Comparison of ENCODE assay signal across 8 mouse cellular contexts in genomic region chr8:47370421-47371080, GRCm38 (mm10).
DNase-seq lines count a peak whose midpoint lies in the region; ATAC-seq and TF ChIP-seq lines count a peak whose summit lies in the region.
"Had no signal": no experiment of that assay in that cellular context is flagged by ENCODE, and none has a peak within 500 bp of the region (broad histone marks: within the 10 kb centered on the region; RNA-seq: fewer than 3 reads in every experiment).

No protein-coding gene starts in this region.

- no peak for TF ChIP-seq POLR2A in small intestine, adult 2 months (IDR thresholded peaks at IDR 0.05; ENCODE audit: low read depth, low read length)

- ATAC-seq in intestine, embryonic 14.5 days (replicated peaks; ENCODE audit: low FRiP score, low TSS enrichment, low read depth), result peak; percentile 70; the same call in 1 of the 2 replicates
- peak; percentile 81 for ATAC-seq in midbrain, embryonic 13.5 days

- DNase-seq in WW6 (ENCODE audit: low read depth, low spot score), result peak; percentile 65
- DNase-seq in cerebellum, postnatal 10 days, result peak; percentile 95 to 96
- peak; percentile 85 to 89 for DNase-seq in frontal cortex, postnatal 36 days (ENCODE audit: low spot score in 2 of 2)
- peak; percentile 88 for DNase-seq in intestine, embryonic 14.5 days (ENCODE audit: low spot score)
- DNase-seq in left cerebral cortex, postnatal 10 days (ENCODE audit: extremely low spot score in 1 of 2, low spot score in 2 of 2), result peak; percentile 82 to 88

- H3K4me1 ChIP-seq in intestine, embryonic 14.5 days (replicated peaks; ENCODE audit: control insufficient read depth, insufficient read depth, low read length), result no peaks in the 10 kb centered on the region
- H3K4me1 ChIP-seq in midbrain, embryonic 13.5 days (replicated peaks), result peaks cover 10% of the 10 kb centered on the region; the same call in 1 of the 2 replicates
- peaks cover 8% of the 10 kb centered on the region; the same call in 1 of the 2 replicates for H3K4me1 ChIP-seq in small intestine, adult 2 months (ENCODE audit: control insufficient read depth, insufficient read depth, insufficient read length, low read length)

- no peak overlapping the region for H3K27ac ChIP-seq in intestine, embryonic 14.5 days (ENCODE audit: low read depth)
- H3K27ac ChIP-seq in midbrain, embryonic 13.5 days, result no peak overlapping the region
- no peak overlapping the region for H3K27ac ChIP-seq in small intestine, adult 2 months (ENCODE audit: insufficient read depth, low read depth, low read length)
- H3K27ac ChIP-seq: stomach, embryonic 15.5 days had no signal

- TF ChIP-seq CTCF in small intestine, adult 2 months (IDR thresholded peaks at IDR 0.05; ENCODE audit: extremely low read depth, insufficient read length, insufficient replicate concordance, low read depth, low read length), result peak; percentile 93; the same call in 1 of the 2 replicates

- no peak overlapping the region for H3K4me3 ChIP-seq in intestine, embryonic 14.5 days (ENCODE audit: low read depth, low read length)
- H3K4me3 ChIP-seq in midbrain, embryonic 13.5 days (replicated peaks), result no peak overlapping the region
- H3K4me3 ChIP-seq in small intestine, adult 2 months (ENCODE audit: low read depth, low read length), result no peak overlapping the region
- H3K4me3 ChIP-seq: stomach, embryonic 15.5 days had no signal

- intact Hi-C loops in left cerebral cortex, postnatal 10 days (cut with DNase I), result loop anchor here (2.0 to 10.0 kb wide), 5 partner anchors 354 to 1128 kb away; partner anchors contain the start of gene Cenpu

- peaks cover 22% of the 10 kb centered on the region for H3K27me3 ChIP-seq in intestine, embryonic 14.5 days (replicated peaks; ENCODE audit: control insufficient read depth, insufficient read depth, low read length)
- no peaks in the 10 kb centered on the region for H3K27me3 ChIP-seq in midbrain, embryonic 13.5 days
- H3K27me3 ChIP-seq in small intestine, adult 2 months (ENCODE audit: control insufficient read depth, insufficient read depth, low read length), result no peaks in the 10 kb centered on the region
- H3K27me3 ChIP-seq: stomach, embryonic 15.5 days had no signal

- H3K4me2 ChIP-seq in intestine, embryonic 14.5 days (ENCODE audit: low read length), result no peak overlapping the region
- H3K4me2 ChIP-seq in midbrain, embryonic 13.5 days (replicated peaks), result no peak overlapping the region
- H3K4me2 ChIP-seq: stomach, embryonic 15.5 days had no signal

- 25% methylated on average over 15 of the region's 15 CpGs for WGBS in intestine, embryonic 14.5 days
- 28% methylated on average over 15 of the region's 15 CpGs for WGBS in midbrain, embryonic 13.5 days
- WGBS in small intestine, adult 2 months, result 21% methylated on average over 15 of the region's 15 CpGs

- no peaks in the 10 kb centered on the region for H3K36me3 ChIP-seq in intestine, embryonic 14.5 days (ENCODE audit: control insufficient read depth, insufficient read depth, low read length)
- H3K36me3 ChIP-seq in midbrain, embryonic 13.5 days, result no peaks in the 10 kb centered on the region
- H3K36me3 ChIP-seq in small intestine, adult 2 months (ENCODE audit: control insufficient read depth, insufficient read depth, low read length), result no peaks in the 10 kb centered on the region
- H3K36me3 ChIP-seq: stomach, embryonic 15.5 days had no signal

- H3K9me3 ChIP-seq in intestine, embryonic 14.5 days (ENCODE audit: control insufficient read depth, low read length), result no peaks in the 10 kb centered on the region
- H3K9me3 ChIP-seq in midbrain, embryonic 13.5 days, result peaks cover 5% of the 10 kb centered on the region; the same call in 1 of the 2 replicates
- H3K9me3 ChIP-seq: stomach, embryonic 15.5 days had no signal

- H3K9ac ChIP-seq in intestine, embryonic 14.5 days (ENCODE audit: low read length), result no peak overlapping the region
- H3K9ac ChIP-seq in midbrain, embryonic 13.5 days (replicated peaks), result no peak overlapping the region
- H3K9ac ChIP-seq: stomach, embryonic 15.5 days had no signal
